Mouse (Mus musculus) kidney, postnatal 0 days (tissue): ENCODE measurements around the gene Slc4a1. TPM values are rescaled to one million over a fixed set of nuclear protein-coding genes. Genes with fewer than 3 reads are reported as not detected.
A peak's percentile ranks its signal among the peaks of the same experiment; 100 is the strongest.
"Not testable (repeated sequence)": the region's sequence is repeated elsewhere in the genome, so short reads cannot be mapped to it uniquely, and the experiment has no call there.

Source experiments
- ATAC-seq: fragments of 200-750 bp; cut with Nextera tagmentation; replicated peaks from 2 replicates; pipeline ENCODE4 v1.8.0; 2017; ENCODE audit warnings: low read depth, moderate number of reproducible peaks, moderate TSS enrichment, moderate library complexity; ENCODE audit not compliant: low FRiP score
- DNase-seq: peaks from one replicate; pipeline ENCODE4 v3.0.0-alpha.2; 2016; ENCODE audit warnings: low spot score
- H3K27ac ChIP-seq: fragments of 300-500 bp; sonication (generic); 2 replicates; pipeline ENCODE4 v1.5.1; 2014; ENCODE audit warnings: mild to moderate bottlenecking
- H3K27me3 ChIP-seq: fragments of 300-500 bp; sonication (generic); 2 replicates; pipeline ENCODE4 v1.6.1; 2014; ENCODE audit warnings: low read length, mixed read lengths; ENCODE audit not compliant: insufficient read depth
- H3K36me3 ChIP-seq: fragments of 300-500 bp; sonication (generic); 2 replicates; pipeline ENCODE4 v1.6.1; 2014; ENCODE audit warnings: low read length, mixed read lengths; ENCODE audit not compliant: insufficient read depth
- H3K4me1 ChIP-seq: fragments of 300-500 bp; sonication (generic); replicated peaks from 2 replicates; pipeline ENCODE4 v1.6.1; 2014; ENCODE audit warnings: antibody characterized with exemption, low read length, mixed read lengths; ENCODE audit not compliant: insufficient read depth
- H3K4me2 ChIP-seq: fragments of 300-500 bp; sonication (generic); 2 replicates; pipeline ENCODE4 v1.6.1; 2014; ENCODE audit warnings: mild to moderate bottlenecking, low read length, moderate library complexity, mixed read lengths
- H3K4me3 ChIP-seq: fragments of 300-500 bp; sonication (generic); replicated peaks from 2 replicates; pipeline ENCODE4 v1.5.1; 2014; ENCODE audit warnings: low read depth, low read length
- H3K9ac ChIP-seq: fragments of 300-500 bp; sonication (generic); 2 replicates; pipeline ENCODE4 v1.6.1; 2014; ENCODE audit warnings: low read depth, low read length
- H3K9me3 ChIP-seq: fragments of 300-500 bp; sonication (generic); replicated peaks from 2 replicates; pipeline ENCODE4 v1.6.1; 2016; ENCODE audit warnings: low read length, inconsistent platforms, mixed read lengths
- CTCF ChIP-seq: IDR thresholded peaks from 2 replicates; pipeline ENCODE4 v1.5.1; 2016; ENCODE audit warnings: antibody characterized with exemption, low read depth, mild to moderate bottlenecking, moderate library complexity
- WGBS: fragments of 180-500 bp; shearing (Covaris S2); extraction: QIAGEN DNeasy Blood & Tissue Kit; methylation state at CpG from one replicate; pipeline ENCODE4 v1.1.7; 2014; 5-methylcytosine and 5-hydroxymethylcytosine counted together
- polyA plus RNA-seq: library from polyadenylated mRNA; unstranded; fragments of >200 nt; fragmentation: Nextera tagmentation; extraction: Ambion mirVana; gene quantifications from 2 replicates; pipeline ENCODE4 v1.2.1, GENCODE M21; 2015

The Slc4a1 gene
- polyA plus RNA-seq, 1 experiment from 2014 or later, result 7.4 TPM

DNA sequence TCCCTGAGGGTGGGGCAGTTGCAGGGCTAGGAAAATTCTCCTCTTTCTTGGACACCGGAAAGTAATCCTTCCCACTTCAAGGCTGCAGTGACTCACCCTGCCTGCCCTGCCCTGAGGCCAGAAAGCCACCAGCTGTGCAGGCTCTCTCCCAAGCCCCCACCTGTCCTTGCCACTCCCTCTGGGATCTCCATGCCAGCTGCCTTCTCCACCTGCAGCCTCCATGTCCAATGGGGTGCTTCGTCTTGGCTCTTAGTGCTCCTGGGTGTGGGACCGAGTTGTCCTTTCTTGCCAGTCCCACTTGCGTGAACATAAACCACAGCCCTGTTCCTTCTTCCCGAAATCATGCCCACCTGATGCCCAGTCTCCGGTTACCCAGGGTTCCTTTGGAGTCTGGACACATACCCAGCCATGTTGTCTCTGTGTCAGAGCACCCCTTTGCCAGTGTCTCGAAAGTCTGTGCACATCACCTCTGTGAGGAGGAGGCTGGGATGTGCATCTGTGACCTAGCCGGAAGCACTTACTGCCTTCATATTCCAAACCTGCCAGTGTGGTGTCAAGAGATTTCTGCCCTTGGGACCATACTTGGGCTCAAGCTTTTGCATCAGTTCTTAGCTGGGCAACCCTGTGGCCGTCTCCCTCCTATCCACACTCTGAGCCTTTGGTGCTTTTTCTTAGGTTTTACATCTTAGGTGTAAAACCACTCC lies 28.6 kb upstream of the Slc4a1 start:
- Histone ChIP-seq H3K4me1 (peaks cover 17% of the 10 kb centered on the region), H3K36me3 (no peaks in the 10 kb centered on the region), H3K27ac (no peak overlapping the region), H3K4me2 (no peak overlapping the region), H3K9ac (no peak overlapping the region), H3K9me3 (no peaks in the 10 kb centered on the region), H3K27me3 (peaks cover 9% of the 10 kb centered on the region; the same call in 1 of the 2 replicates), H3K4me3 (no peak overlapping the region)
- TF ChIP-seq CTCF, result no peak
- no peak for ATAC-seq
- WGBS, result 81% methylated on average over 9 of the region's 9 CpGs
- no peak for DNase-seq

DNA sequence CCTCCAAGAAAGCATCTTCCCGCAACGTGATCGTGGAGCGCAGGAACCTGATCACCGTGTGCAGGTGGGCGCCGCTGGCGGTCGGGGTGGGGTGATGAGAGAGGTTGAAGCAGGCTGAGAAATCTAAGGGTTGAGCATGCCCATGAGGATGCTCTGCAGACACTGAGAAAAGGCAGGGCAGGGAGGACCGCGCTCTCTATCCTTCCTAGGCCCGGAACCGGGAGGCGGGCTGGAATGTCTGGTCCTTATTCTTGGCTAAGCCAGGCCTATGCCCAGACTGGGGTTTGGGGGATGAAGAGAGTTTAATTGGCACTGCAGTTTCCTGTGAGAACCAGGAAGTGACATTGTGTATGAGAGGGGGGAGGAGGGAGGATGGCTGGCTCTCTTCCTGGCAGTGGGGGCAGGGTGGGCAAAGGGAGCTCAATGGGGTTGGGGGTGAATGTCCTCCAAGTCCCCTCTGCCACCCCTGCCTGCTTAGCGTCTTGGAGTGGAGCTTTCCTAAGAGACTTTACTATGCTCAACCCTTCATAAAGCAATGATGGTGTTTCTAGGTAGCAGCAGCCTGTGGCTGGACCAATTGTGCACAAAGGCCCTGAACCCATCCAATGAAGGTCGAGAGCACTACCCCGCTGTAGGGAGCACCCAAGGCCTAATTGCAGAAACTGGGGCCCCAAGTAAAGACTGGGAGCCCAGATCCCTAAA lies 27.9 kb upstream of the Slc4a1 start:
- Histone ChIP-seq H3K27ac (no peak overlapping the region; the same call in 1 of the 2 replicates), H3K9ac (no peak overlapping the region), H3K9me3 (no peaks in the 10 kb centered on the region), H3K4me1 (peaks cover 14% of the 10 kb centered on the region), H3K27me3 (peaks cover 7% of the 10 kb centered on the region; the same call in 1 of the 2 replicates), H3K36me3 (no peaks in the 10 kb centered on the region), H3K4me2 (peak overlapping the region; percentile 74), H3K4me3 (peak overlapping the region; percentile 31)
- ATAC-seq (peak; percentile 7; the same call in 1 of the 2 replicates), DNase-seq (no peak)
- 5% methylated on average over 17 of the region's 17 CpGs for WGBS
- no peak for TF ChIP-seq CTCF

DNA sequence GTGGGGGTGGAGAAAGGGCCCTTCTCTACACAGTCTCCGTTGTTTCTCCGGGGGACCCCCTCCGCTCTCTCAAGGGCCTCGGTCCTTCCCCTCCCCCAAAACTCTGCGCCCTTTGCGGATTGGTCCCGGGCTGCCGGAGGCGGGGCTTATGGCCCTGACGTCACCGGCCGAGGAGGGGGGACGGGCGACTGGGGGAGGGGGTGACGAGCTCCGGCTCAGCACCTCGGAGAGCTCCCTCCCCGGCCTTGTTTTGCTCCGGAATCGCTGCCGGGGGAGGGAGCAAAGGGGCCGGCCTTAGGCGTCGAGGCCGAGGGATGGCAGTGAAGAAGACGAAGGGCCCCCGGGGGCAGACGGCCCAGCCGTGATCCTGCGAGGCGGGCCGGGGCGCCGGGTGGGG lies 27.2 kb upstream of the Slc4a1 start, which contains the start of gene Rundc3a:
Gene Rundc3a (plus strand): TSS at position 166 of the 397 bp plus-strand sequence.
- Histone ChIP-seq H3K27ac (no peak within 1 kb of the TSS; the same call in 1 of the 2 replicates), H3K9me3 (no peaks in the 10 kb centered on the region)
- 1% methylated on average over 31 of the region's 34 CpGs for WGBS

DNA sequence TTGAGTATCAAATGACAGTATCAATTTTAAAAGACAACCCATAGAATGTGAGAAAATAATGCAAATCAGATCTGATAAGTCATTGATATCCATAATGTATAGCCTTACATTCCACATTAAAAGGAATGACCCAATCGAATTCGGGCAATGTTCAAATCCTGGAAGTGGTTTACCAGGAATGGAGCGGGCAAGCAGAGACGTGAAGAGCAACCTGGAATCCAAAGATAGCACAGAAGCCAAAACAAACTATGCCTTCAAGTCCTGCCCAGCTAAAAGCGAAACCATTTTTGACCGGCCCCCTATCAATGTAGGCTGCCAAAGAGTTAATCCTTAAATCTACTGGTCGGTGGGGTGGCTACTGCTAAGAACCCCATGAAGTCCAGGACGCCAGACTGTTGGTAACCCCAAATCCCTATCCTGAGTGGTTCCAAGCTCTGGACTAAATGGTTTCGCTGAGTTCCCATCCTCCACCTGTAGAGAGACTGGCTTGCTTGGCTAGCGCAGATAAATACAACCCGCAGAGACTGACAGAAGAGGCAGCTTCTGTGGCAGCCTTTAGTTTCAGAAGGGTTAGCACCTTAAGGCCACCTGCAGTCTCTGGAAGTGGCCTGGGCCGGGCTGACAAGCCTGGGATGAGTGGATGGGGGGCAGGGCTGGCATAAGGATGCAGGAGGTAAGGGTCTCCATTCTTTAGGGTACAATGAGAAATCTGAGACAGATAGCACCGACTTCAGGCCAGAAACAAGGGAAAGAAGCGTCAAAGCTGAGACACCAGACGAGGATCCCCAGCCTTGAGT lies 26.6 kb upstream of the Slc4a1 start:
- Histone ChIP-seq H3K27me3 (0 out of 2 replicates have a peak, but pooled peaks cover 3% of the 10 kb centered on the region), H3K36me3 (no peaks in the 10 kb centered on the region), H3K27ac (no peak overlapping the region), H3K9ac (no peak overlapping the region), H3K4me1 (peaks cover 14% of the 10 kb centered on the region), H3K4me2 (peak overlapping the region; percentile 74), H3K9me3 (no peaks in the 10 kb centered on the region), H3K4me3 (peak overlapping the region; percentile 31)
- WGBS, result 20% methylated on average over 15 of the region's 15 CpGs
- TF ChIP-seq CTCF, result no peak
- ATAC-seq (peak; percentile 12; the same call in 1 of the 2 replicates), DNase-seq (no peak)

More for the DNA sequence above, 27.2 kb upstream of the Slc4a1 start, which contains the start of gene Rundc3a:
- no peak within 1 kb of the TSS for H3K9ac ChIP-seq
- 0 out of 2 replicates have a peak, but pooled peaks cover 3% of the 10 kb centered on the region for H3K27me3 ChIP-seq
- no peak for TF ChIP-seq CTCF
- peak; percentile 58 for ATAC-seq
- H3K4me2 ChIP-seq, result peak within 1 kb of the TSS; percentile 74
- H3K36me3 ChIP-seq, result no peaks in the 10 kb centered on the region
- H3K4me3 ChIP-seq, result peak within 1 kb of the TSS; percentile 31
- DNase-seq, result peak; percentile 86
- H3K4me1 ChIP-seq, result peaks cover 14% of the 10 kb centered on the region

DNA sequence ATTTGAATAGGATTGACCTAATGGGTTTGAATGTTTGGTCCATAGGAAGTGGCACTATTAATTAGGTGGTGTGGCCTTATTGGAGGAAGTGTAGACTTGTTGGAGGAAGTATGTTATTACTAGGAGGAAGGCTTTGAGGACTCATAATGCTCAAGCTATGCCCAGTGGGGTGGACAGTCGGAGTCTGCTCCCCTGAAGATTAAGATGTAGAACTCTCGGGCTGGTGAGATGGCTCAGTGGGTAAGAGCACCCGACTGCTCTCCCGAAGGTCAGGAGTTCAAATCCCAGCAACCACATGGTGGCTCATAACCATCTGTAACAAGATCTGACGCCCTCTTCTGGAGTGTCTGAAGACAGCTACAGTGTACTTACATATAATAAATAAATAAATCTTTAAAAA lies 23.4 kb upstream of the Slc4a1 start:
- H3K4me1 ChIP-seq, result peaks cover 14% of the 10 kb centered on the region
- H3K27ac ChIP-seq, DNase-seq, H3K36me3 ChIP-seq, H3K27me3 ChIP-seq, H3K9me3 ChIP-seq, H3K4me2 ChIP-seq, ATAC-seq, H3K9ac ChIP-seq, H3K4me3 ChIP-seq: not testable (repeated sequence)
- WGBS, result 87% methylated on average over 4 of the region's 5 CpGs

DNA sequence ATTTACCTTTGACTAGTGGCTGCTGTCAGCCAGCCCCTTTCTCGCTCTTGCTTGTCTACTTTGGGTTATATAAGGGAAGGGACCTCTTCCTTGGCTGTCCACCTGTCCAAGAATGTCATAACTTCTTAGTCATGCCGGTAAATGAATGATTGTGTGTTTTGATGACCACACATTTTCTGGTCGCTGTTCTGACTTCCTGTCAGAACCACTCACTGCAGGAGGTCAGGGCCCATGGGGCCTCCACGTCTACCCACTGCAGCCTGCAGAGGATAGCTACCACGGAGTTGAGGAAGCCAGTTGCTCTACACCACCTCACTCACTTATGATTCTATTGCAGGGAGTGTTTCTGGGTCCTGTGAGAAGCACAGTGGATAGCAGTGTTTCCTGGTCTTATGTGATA lies 20.1 kb upstream of the Slc4a1 start:
- WGBS, result 50% methylated on average over 5 of the region's 5 CpGs
- Histone ChIP-seq H3K4me1 (no peaks in the 10 kb centered on the region), H3K9ac (no peak overlapping the region), H3K9me3 (no peaks in the 10 kb centered on the region), H3K27me3 (no peaks in the 10 kb centered on the region), H3K4me3 (no peak overlapping the region), H3K27ac (no peak overlapping the region), H3K36me3 (no peaks in the 10 kb centered on the region), H3K4me2 (no peak overlapping the region)
- TF ChIP-seq CTCF, result no peak
- DNase-seq (no peak), ATAC-seq (no peak)
